Mouse (Mus musculus) frontal cortex, postnatal 10 days (tissue): ENCODE data around the gene Olfr70.

Experiments used
- DNase-seq, 2 experiments: peaks; one replicate each; pipeline ENCODE4 v3.0.0; 2022; ENCODE audit warnings: low spot score in 2 of 2, mixed read lengths in 1 of 2

Olfr70 gene

DNA sequence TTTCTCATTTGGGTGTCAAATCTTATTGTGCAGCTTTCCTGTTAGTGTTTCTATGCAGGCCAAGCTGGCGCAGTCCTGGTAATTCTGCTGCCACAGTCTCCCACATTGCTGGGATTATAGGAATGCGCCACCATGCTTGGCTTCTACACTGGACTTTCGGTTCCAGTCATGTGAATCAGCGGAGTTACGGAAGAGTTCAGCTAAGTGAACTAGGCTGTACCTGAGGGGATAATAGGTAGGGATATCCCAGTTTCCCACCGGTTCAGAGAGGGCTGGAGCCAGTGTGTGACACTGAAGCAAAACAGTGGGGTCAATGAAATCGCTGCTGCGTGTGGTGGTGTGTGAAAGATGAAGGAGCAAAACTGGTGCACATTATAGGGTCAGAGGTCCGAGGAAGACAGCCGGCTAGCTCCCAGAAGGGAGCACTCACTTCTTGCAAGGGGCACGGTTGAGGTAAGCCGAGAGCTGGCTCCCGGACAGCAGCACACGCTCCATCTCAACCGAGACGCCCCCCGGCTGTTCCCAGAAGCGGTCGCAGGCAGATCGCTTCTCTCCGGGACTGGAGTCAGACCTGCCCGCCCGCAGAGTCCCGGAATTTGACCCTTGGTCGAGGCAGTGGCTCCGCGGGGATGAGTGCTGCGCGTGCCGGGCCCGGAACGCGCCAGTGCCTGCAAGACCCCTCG lies 44.8 kb downstream of the Olfr70 start:
- DNase-seq, result no peak

GRCm38 (mm10) chr4:43653161-43654015 lies 47.2 kb downstream of the Olfr70 start, which contains the start of gene Spag8:
TSS of gene Spag8 (minus strand) at chr4:43653594.
- peak in 1 of 2 experiments; percentile 53 for DNase-seq

DNA sequence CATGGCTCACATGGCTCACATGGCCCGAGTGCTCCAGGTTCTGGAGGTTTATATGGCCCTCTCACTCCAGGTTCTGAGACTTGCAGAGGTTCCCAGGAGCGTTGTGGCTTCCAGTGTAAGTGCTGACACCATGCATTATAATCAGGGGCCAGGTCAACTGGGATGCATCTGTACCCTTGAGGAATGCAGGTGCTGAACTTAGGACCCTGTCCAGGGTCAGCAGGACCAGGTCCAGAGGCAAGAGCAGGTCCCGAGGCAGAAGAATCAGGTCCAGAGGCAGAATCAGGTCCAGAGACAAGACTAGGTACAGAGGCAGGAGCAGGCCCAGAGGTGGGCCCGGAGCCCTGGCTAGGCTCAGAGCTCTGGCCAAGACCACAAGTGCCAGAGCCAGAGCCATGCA lies 47.9 kb downstream of the Olfr70 start:
- DNase-seq, result no peak

DNA sequence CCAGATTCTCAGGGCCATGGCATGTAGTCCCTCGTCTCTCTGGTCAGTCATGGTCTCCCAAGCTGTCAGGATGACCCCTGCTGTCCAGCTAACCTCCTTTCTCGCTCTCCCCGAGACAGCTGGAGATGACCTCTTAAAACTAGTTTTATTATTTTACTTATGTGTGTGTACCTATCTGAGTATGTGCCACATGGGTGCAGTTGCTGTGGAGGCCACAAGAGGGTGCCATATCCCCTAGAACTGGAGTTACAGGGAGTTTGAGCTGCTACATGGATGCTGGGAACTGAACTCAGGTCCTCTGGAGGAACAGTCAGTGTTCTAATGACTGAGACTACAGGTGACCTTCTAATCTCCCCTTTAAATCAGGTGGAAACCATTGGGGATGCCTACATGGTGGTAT lies 50.8 kb downstream of the Olfr70 start:
- DNase-seq, result no peak
